Mouse (Mus musculus) limb, embryonic 13.5 days (tissue): ENCODE data around the gene Creb3. TPM values are rescaled to one million over a fixed set of nuclear protein-coding genes. Genes with fewer than 3 reads are reported as not detected.

Experiments
- ATAC-seq: fragments of 200-750 bp; cut with Nextera tagmentation; 2 replicates; pipeline ENCODE4 v1.8.0; 2017; ENCODE audit warnings: low read depth, moderate number of reproducible peaks, moderate TSS enrichment; ENCODE audit not compliant: low FRiP score
- H3K27ac ChIP-seq: fragments of 300-500 bp; sonication (generic); 2 replicates; pipeline ENCODE4 v1.5.1; 2015; ENCODE audit warnings: inconsistent platforms, mild to moderate bottlenecking, moderate library complexity
- H3K27me3 ChIP-seq: fragments of 300-500 bp; sonication (generic); 2 replicates; pipeline ENCODE4 v1.6.1; 2015; ENCODE audit warnings: mild to moderate bottlenecking, inconsistent platforms
- H3K36me3 ChIP-seq: fragments of 300-500 bp; sonication (generic); 2 replicates; pipeline ENCODE4 v1.6.1; 2015; ENCODE audit warnings: inconsistent platforms, mild to moderate bottlenecking, moderate library complexity
- H3K4me1 ChIP-seq: fragments of 300-500 bp; sonication (generic); 2 replicates; pipeline ENCODE4 v1.6.1; 2015; ENCODE audit warnings: inconsistent platforms
- H3K4me2 ChIP-seq: fragments of 300-500 bp; sonication (generic); replicated peaks from 2 replicates; pipeline ENCODE4 v1.6.1; 2015; ENCODE audit warnings: inconsistent platforms, mild to moderate bottlenecking, moderate library complexity
- H3K4me3 ChIP-seq: fragments of 300-500 bp; sonication (generic); 2 replicates; pipeline ENCODE4 v1.5.1; 2015; ENCODE audit warnings: moderate library complexity, mild to moderate bottlenecking, inconsistent platforms
- H3K9ac ChIP-seq: fragments of 300-500 bp; sonication (generic); 2 replicates; pipeline ENCODE4 v1.6.1; 2015; ENCODE audit warnings: mild to moderate bottlenecking, inconsistent platforms
- H3K9me3 ChIP-seq: fragments of 300-500 bp; sonication (generic); 2 replicates; pipeline ENCODE4 v1.6.1; 2016; ENCODE audit warnings: inconsistent platforms
- WGBS: fragments of 180-500 bp; shearing (Covaris S2); methylation state at CpG from one replicate; pipeline ENCODE4 v1.1.7; 2015; 5-methylcytosine and 5-hydroxymethylcytosine counted together
- polyA plus RNA-seq: library from polyadenylated mRNA; unstranded; fragments of >200 nt; fragmentation: Nextera tagmentation; extraction: Ambion mirVana; gene quantifications from 2 replicates; pipeline ENCODE4 v1.2.1, GENCODE M21; 2015

Gene Creb3
- polyA plus RNA-seq, 1 experiment from 2014 or later: 58.7 TPM

GRCm38 (mm10) chr4:43559519-43560242, 2.5 kb upstream of the Creb3 start:
- Histone ChIP-seq H3K4me1 (peaks cover 58% of the 10 kb centered on the region), H3K4me3 (peak overlapping the region; percentile 92), H3K36me3 (peaks cover 34% of the 10 kb centered on the region), H3K9ac (peak overlapping the region; percentile 56; the same call in 1 of the 2 replicates), H3K27me3 (no peaks in the 10 kb centered on the region), H3K27ac (peak overlapping the region; percentile 81; the same call in 1 of the 2 replicates), H3K4me2 (peak overlapping the region; percentile 91), H3K9me3 (no peaks in the 10 kb centered on the region)
- no peak for ATAC-seq
- 82% methylated on average over 13 of the region's 13 CpGs for WGBS

- Histone ChIP-seq H3K4me3 (peak overlapping the region; percentile 92), H3K27ac (no peak overlapping the region), H3K27me3 (no peaks in the 10 kb centered on the region), H3K4me1 (peaks cover 58% of the 10 kb centered on the region), H3K36me3 (peaks cover 34% of the 10 kb centered on the region), H3K9me3 (no peaks in the 10 kb centered on the region), H3K4me2 (peak overlapping the region; percentile 91), H3K9ac (peak overlapping the region; percentile 56; the same call in 1 of the 2 replicates)
- ATAC-seq: no peak
- WGBS: 42% methylated on average over 6 of the region's 6 CpGs
Observed at GRCm38 (mm10) chr4:43560243-43560611, 1.9 kb upstream of the Creb3 start.

- 19% methylated on average over 2 of the region's 2 CpGs for WGBS
- H3K4me1 ChIP-seq: peaks cover 58% of the 10 kb centered on the region
- H3K27ac ChIP-seq: peak overlapping the region; percentile 99; the same call in 1 of the 2 replicates
- H3K4me2 ChIP-seq: peak overlapping the region; percentile 91
- peak overlapping the region; percentile 93 for H3K9ac ChIP-seq
- peak overlapping the region; percentile 92 for H3K4me3 ChIP-seq
- H3K27me3 ChIP-seq: no peaks in the 10 kb centered on the region
- no peaks in the 10 kb centered on the region for H3K9me3 ChIP-seq
- H3K36me3 ChIP-seq: peaks cover 34% of the 10 kb centered on the region
- no peak for ATAC-seq
Observed at GRCm38 (mm10) chr4:43560976-43561375, 1.2 kb upstream of the Creb3 start.

GRCm38 (mm10) chr4:43561436-43561996, 616 bp upstream of the Creb3 start:
- ATAC-seq: peak; percentile 5; the same call in 1 of the 2 replicates
- H3K36me3 ChIP-seq: peaks cover 34% of the 10 kb centered on the region
- peak overlapping the region; percentile 92 for H3K4me3 ChIP-seq
- peaks cover 58% of the 10 kb centered on the region for H3K4me1 ChIP-seq
- WGBS: under 1% methylated on average over 16 of the region's 16 CpGs
- H3K9ac ChIP-seq: peak overlapping the region; percentile 93
- no peaks in the 10 kb centered on the region for H3K9me3 ChIP-seq
- H3K27ac ChIP-seq: peak overlapping the region; percentile 99
- H3K27me3 ChIP-seq: no peaks in the 10 kb centered on the region
- peak overlapping the region; percentile 91 for H3K4me2 ChIP-seq

- H3K27me3 ChIP-seq: no peaks in the 10 kb centered on the region
- peak overlapping the region; percentile 93 for H3K9ac ChIP-seq
- peak overlapping the region; percentile 99 for H3K27ac ChIP-seq
- ATAC-seq: no peak
- WGBS: 5% methylated on average over 22 of the region's 22 CpGs
- peak overlapping the region; percentile 91 for H3K4me2 ChIP-seq
- peaks cover 40% of the 10 kb centered on the region for H3K36me3 ChIP-seq
- peak overlapping the region; percentile 92 for H3K4me3 ChIP-seq
- peaks cover 47% of the 10 kb centered on the region for H3K4me1 ChIP-seq
- no peaks in the 10 kb centered on the region for H3K9me3 ChIP-seq
Observed at GRCm38 (mm10) chr4:43562769-43563600, 853 bp downstream of the Creb3 start.

- peaks cover 45% of the 10 kb centered on the region for H3K36me3 ChIP-seq
- H3K27ac ChIP-seq: no peak overlapping the region
- no peak for ATAC-seq
- H3K9me3 ChIP-seq: no peaks in the 10 kb centered on the region
- H3K27me3 ChIP-seq: no peaks in the 10 kb centered on the region
- H3K4me2 ChIP-seq: peak overlapping the region; percentile 91
- H3K4me1 ChIP-seq: peaks cover 41% of the 10 kb centered on the region
- peak overlapping the region; percentile 93 for H3K9ac ChIP-seq
- peak overlapping the region; percentile 92 for H3K4me3 ChIP-seq
- 81% methylated on average over 4 of the region's 4 CpGs for WGBS
Observed at GRCm38 (mm10) chr4:43563601-43563875, 1.4 kb downstream of the Creb3 start.

- H3K4me2 ChIP-seq: peak overlapping the region; percentile 91; the same call in 1 of the 2 replicates
- peaks cover 52% of the 10 kb centered on the region for H3K36me3 ChIP-seq
- peaks cover 35% of the 10 kb centered on the region for H3K4me1 ChIP-seq
Observed at GRCm38 (mm10) chr4:43564231-43564630, 2.1 kb downstream of the Creb3 start.

GRCm38 (mm10) chr4:43567140-43567539, 5.0 kb downstream of the Creb3 start:
- no peak for ATAC-seq
- no peaks in the 10 kb centered on the region for H3K9me3 ChIP-seq
- WGBS: 85% methylated on average over 9 of the region's 9 CpGs
- H3K27me3 ChIP-seq: no peaks in the 10 kb centered on the region
- H3K9ac ChIP-seq: 0 out of 2 replicates have a peak overlapping the region, but pooled peaks have one; percentile 19
- peaks cover 14% of the 10 kb centered on the region for H3K4me1 ChIP-seq
- H3K36me3 ChIP-seq: peaks cover 81% of the 10 kb centered on the region
- no peak overlapping the region for H3K4me2 ChIP-seq
- H3K4me3 ChIP-seq: no peak overlapping the region
- no peak overlapping the region for H3K27ac ChIP-seq

More at GRCm38 (mm10) chr4:43564231-43564630, 2.1 kb downstream of the Creb3 start:
- no peak for ATAC-seq
- WGBS: 59% methylated on average over 2 of the region's 2 CpGs
- no peak overlapping the region for H3K27ac ChIP-seq
- no peak overlapping the region; the same call in 1 of the 2 replicates for H3K9ac ChIP-seq
- H3K27me3 ChIP-seq: no peaks in the 10 kb centered on the region
- no peaks in the 10 kb centered on the region for H3K9me3 ChIP-seq
- H3K4me3 ChIP-seq: no peak overlapping the region

- H3K36me3 ChIP-seq: peaks cover 85% of the 10 kb centered on the region
- H3K4me1 ChIP-seq: peaks cover 20% of the 10 kb centered on the region
- H3K9ac ChIP-seq: no peak overlapping the region
- H3K27me3 ChIP-seq: no peaks in the 10 kb centered on the region
- H3K4me2 ChIP-seq: no peak overlapping the region
- 86% methylated on average over 6 of the region's 6 CpGs for WGBS
- no peaks in the 10 kb centered on the region for H3K9me3 ChIP-seq
- H3K27ac ChIP-seq: no peak overlapping the region
- H3K4me3 ChIP-seq: no peak overlapping the region
- no peak for ATAC-seq
Observed at GRCm38 (mm10) chr4:43571395-43572045, 9.4 kb downstream of the Creb3 start.

- no peak for ATAC-seq
- Histone ChIP-seq H3K9ac (no peak overlapping the region), H3K27ac (no peak overlapping the region), H3K4me1 (peaks cover 35% of the 10 kb centered on the region), H3K4me3 (no peak overlapping the region), H3K36me3 (peaks cover 67% of the 10 kb centered on the region), H3K9me3 (no peaks in the 10 kb centered on the region), H3K4me2 (no peak overlapping the region), H3K27me3 (no peaks in the 10 kb centered on the region)
- WGBS: 88% methylated on average over 4 of the region's 4 CpGs
Observed at GRCm38 (mm10) chr4:43573561-43573960, 11.4 kb downstream of the Creb3 start.

GRCm38 (mm10) chr4:43575356-43575755, 13.2 kb downstream of the Creb3 start:
- no peak overlapping the region for H3K4me3 ChIP-seq
- peaks cover 47% of the 10 kb centered on the region for H3K4me1 ChIP-seq
- WGBS: 75% methylated on average over 2 of the region's 2 CpGs
- H3K4me2 ChIP-seq: peak overlapping the region; percentile 29
- H3K27ac ChIP-seq: no peak overlapping the region
- no peak for ATAC-seq
- no peaks in the 10 kb centered on the region for H3K27me3 ChIP-seq
- H3K9ac ChIP-seq: no peak overlapping the region
- peaks cover 51% of the 10 kb centered on the region for H3K36me3 ChIP-seq
- no peaks in the 10 kb centered on the region for H3K9me3 ChIP-seq
